Mouse (Mus musculus): Measurements from ENCODE around the gene Ifngr1. TPM values are rescaled to one million over a fixed set of nuclear protein-coding genes. Genes with fewer than 3 reads are reported as not detected.

The Ifngr1 gene
- polyA plus RNA-seq, 1 experiment: 44.0 TPM

DNA sequence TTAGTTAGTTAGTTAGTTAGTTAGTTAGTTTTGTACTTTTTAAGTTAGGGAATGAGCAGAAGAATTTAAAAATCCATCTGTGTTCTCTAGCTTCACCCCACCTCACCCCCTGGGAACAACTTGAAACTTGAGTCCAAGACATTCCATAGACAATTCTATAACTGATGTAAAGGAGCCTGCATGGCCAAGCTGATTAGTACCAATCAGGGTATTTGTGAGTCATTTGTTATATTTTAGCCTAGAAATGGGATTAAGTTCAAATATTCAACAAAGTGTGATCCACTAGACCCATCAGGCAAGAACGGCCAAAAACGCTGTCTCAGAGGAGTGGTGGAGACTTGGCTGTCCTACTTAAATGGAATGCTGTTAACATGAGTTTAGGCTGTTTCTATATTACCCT, 35.6 kb downstream of the Ifngr1 start:
- Histone ChIP-seq H3K4me1 (ENCODE audit: control insufficient read depth, insufficient read depth, low read length) (no peaks in the 10 kb centered on the region), H3K27ac (ENCODE audit: insufficient read depth, low read length) (no peak overlapping the region), H3K4me3 (ENCODE audit: insufficient read depth, low read length) (no peak overlapping the region)
- TF ChIP-seq CTCF (IDR thresholded peaks at IDR 0.05; ENCODE audit: borderline replicate concordance, insufficient read depth, low read length) (no peak), POLR2A (IDR thresholded peaks at IDR 0.05; ENCODE audit: low read depth, low read length) (no peak)

DNA sequence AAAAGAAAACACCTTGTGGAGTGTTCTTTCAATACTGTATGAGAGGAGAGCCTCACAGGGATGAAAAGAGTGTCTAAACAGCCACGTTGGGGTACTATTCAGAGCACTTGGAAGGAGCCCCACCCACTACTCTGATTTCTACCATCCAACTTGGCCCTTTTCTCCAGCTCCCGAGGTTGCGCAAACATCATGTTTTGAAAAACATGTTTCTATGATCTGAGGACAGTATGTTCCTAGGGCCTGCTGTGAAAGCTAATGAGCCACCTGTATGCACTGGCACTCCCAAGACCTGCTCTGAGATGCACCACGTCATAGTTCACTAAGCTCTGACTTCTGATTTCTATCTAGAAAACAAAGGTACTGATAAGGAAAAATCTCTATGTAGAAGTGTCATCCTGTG, 36.0 kb downstream of the Ifngr1 start:
- no peak overlapping the region for H3K4me3 ChIP-seq (ENCODE audit: insufficient read depth, low read length)
- TF ChIP-seq POLR2A (IDR thresholded peaks at IDR 0.05; ENCODE audit: low read depth, low read length) (no peak), CTCF (IDR thresholded peaks at IDR 0.05; ENCODE audit: borderline replicate concordance, insufficient read depth, low read length) (no peak)
- H3K27ac ChIP-seq (ENCODE audit: insufficient read depth, low read length): no peak overlapping the region
- H3K4me1 ChIP-seq (ENCODE audit: control insufficient read depth, insufficient read depth, low read length): no peaks in the 10 kb centered on the region

DNA sequence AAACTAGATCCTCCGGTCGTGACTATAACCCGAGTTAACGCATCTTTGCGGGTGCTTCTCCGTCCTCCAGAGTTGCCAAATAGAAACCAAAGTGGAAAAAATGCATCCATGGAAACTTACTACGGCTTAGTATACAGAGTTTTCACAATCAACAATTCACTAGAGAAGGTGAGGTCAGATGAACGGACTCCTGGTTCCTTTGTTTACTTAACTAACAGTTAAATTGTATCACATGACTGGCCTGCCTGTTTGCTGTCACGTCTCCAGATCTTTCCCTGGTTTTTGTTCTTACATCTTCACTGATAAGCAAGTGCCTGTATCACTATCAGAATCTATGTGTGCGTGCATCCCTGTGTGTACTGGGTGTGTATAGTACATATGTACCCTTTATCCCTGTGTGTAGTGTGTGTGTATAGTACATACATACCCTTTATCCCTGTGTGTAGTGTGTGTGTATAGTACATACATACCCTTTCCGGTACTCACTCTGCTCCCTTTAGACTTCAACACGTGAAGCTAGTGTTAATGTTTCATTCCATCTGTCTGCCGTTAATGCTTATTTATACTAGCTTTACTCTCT, 40.0 kb downstream of the Ifngr1 start:
- Histone ChIP-seq H3K4me1 (ENCODE audit: control insufficient read depth, insufficient read depth, low read length) (no peaks in the 10 kb centered on the region), H3K4me3 (ENCODE audit: insufficient read depth, low read length) (no peak overlapping the region), H3K27ac (ENCODE audit: insufficient read depth, low read length) (no peak overlapping the region)
- TF ChIP-seq POLR2A (IDR thresholded peaks at IDR 0.05; ENCODE audit: low read depth, low read length): no peak
- no peak for TF ChIP-seq CTCF (IDR thresholded peaks at IDR 0.05; ENCODE audit: borderline replicate concordance, insufficient read depth, low read length)

DNA sequence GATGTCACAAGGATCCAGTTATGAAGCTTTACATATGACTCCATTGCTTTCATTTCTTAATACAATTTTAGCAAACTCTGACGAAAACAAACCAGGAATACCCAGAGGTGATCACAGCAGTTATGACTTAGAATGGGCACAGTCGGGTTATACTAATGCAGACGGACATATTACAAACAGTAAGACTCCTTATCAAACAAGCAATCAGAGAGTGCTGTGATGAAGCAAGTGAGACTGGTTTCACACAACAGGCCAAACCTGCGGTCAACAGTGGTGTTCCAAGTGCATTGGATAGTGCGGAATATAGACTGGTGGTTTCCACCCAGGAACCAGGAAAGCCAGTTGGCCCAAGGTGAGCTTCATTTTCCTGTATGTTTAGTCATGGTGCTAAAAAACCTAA, 47.1 kb downstream of the Ifngr1 start:
- H3K4me3 ChIP-seq (ENCODE audit: insufficient read depth, low read length): no peak overlapping the region
- H3K27ac ChIP-seq (ENCODE audit: insufficient read depth, low read length): no peak overlapping the region
- TF ChIP-seq POLR2A (IDR thresholded peaks at IDR 0.05; ENCODE audit: low read depth, low read length) (no peak), CTCF (IDR thresholded peaks at IDR 0.05; ENCODE audit: borderline replicate concordance, insufficient read depth, low read length) (no peak)
- H3K4me1 ChIP-seq (ENCODE audit: control insufficient read depth, insufficient read depth, low read length): no peaks in the 10 kb centered on the region

DNA sequence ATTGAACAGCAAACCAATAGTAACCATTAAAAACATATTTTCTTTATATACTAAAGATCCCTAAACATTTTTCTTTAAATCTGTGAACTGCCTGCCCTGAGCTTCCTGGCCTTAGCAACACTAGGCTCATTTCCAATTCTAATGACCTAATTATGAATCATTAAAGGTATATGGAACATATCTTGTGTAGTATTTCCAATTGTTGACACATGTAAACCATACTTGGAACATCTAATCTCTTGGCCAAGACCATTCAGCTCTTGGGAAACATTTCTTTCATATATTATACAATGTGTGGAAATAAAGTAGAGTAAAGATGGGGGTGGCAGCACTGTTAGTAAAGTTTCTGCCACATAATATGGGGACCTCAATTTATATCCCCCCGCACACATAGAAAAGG, 47.9 kb downstream of the Ifngr1 start:
- no peak overlapping the region for H3K27ac ChIP-seq (ENCODE audit: insufficient read depth, low read length)
- no peak for TF ChIP-seq POLR2A (IDR thresholded peaks at IDR 0.05; ENCODE audit: low read depth, low read length)
- no peak for TF ChIP-seq CTCF (IDR thresholded peaks at IDR 0.05; ENCODE audit: borderline replicate concordance, insufficient read depth, low read length)
- no peak overlapping the region for H3K4me3 ChIP-seq (ENCODE audit: insufficient read depth, low read length)
- no peaks in the 10 kb centered on the region for H3K4me1 ChIP-seq (ENCODE audit: control insufficient read depth, insufficient read depth, low read length)

DNA sequence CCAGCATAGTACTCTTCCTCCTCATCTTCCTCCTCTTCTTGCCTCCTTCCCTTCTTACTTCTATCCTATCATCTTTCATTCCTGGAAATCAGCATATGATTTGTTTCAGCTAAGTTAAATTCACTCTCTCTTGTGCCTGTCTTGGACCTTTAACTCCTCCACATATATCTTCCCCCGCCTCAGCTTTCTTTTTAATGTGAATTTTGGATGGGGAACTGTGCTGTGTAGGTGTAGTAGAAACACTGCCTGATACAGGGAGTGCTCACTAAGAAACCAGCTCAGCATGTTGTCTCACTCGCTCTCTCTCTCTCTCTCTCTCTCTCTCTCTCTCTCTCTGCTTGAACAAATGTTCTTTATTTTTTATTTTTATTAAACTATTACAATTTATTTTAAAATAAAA, 53.4 kb downstream of the Ifngr1 start:
- no peak for TF ChIP-seq CTCF (IDR thresholded peaks at IDR 0.05; ENCODE audit: borderline replicate concordance, insufficient read depth, low read length)
- no peak for TF ChIP-seq POLR2A (IDR thresholded peaks at IDR 0.05; ENCODE audit: low read depth, low read length)
- Histone ChIP-seq H3K27ac (ENCODE audit: insufficient read depth, low read length) (no peak overlapping the region), H3K4me1 (ENCODE audit: control insufficient read depth, insufficient read depth, low read length) (no peaks in the 10 kb centered on the region), H3K4me3 (ENCODE audit: insufficient read depth, low read length) (no peak overlapping the region)

DNA sequence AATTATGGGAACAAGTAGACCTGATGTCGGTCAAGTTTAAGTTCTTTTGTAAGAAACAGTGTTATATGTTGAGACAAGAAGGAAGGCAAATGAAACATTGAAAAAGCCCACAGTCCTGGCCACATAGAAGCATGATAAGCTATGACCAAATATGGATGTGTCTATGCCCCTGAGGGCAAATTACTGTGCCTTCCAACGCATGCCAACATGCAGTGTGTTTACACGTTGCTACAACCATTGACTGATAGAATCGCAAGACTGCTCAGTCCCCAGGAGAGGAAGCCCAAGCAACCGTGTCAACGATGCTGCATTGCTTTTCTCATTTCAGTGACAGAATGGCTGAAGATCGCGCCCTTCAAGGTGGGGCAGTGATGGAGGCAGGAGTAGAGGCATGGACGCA, 65.7 kb downstream of the Ifngr1 start:
- Histone ChIP-seq H3K4me3 (ENCODE audit: insufficient read depth, low read length) (no peak overlapping the region), H3K4me1 (ENCODE audit: control insufficient read depth, insufficient read depth, low read length) (no peaks in the 10 kb centered on the region), H3K27ac (ENCODE audit: insufficient read depth, low read length) (no peak overlapping the region)
- TF ChIP-seq POLR2A (IDR thresholded peaks at IDR 0.05; ENCODE audit: low read depth, low read length) (no peak), CTCF (IDR thresholded peaks at IDR 0.05; ENCODE audit: borderline replicate concordance, insufficient read depth, low read length) (no peak)

Other genes starting within 250 kb of the Ifngr1 start
- gene Olig3, start 235.4 kb upstream of the Ifngr1 start, polyA plus RNA-seq (2011; ENCODE audit: insufficient read length, low read depth, missing spikeins): not detected in 2 replicates
- not detected in 2 replicates for gene Il22ra2, start 30.0 kb downstream of the Ifngr1 start, polyA plus RNA-seq (2011; ENCODE audit: insufficient read length, low read depth, missing spikeins)
- gene Il20ra, start 120.6 kb downstream of the Ifngr1 start, polyA plus RNA-seq (2011; ENCODE audit: insufficient read length, low read depth, missing spikeins): 2.6 and 2.9 TPM in 2 replicates